Mouse (Mus musculus) hindbrain, embryonic 13.5 days (tissue): ENCODE data around the gene Cramp1l. TPM values are rescaled to one million over a fixed set of nuclear protein-coding genes. Genes with fewer than 3 reads are reported as not detected.

Source experiments
- polyA plus RNA-seq: library from polyadenylated mRNA; unstranded; fragments of >200 nt; fragmentation: Nextera tagmentation; extraction: Ambion mirVana; gene quantifications from 2 replicates; pipeline ENCODE4 v1.2.1, GENCODE M21; 2015

The Cramp1l gene
- polyA plus RNA-seq, 1 experiment from 2014 or later, result 6.3 TPM

Other genes with a start within 250 kb of the Cramp1l start
- not detected in 2 replicates for gene Meiob, start 211.5 kb downstream of the Cramp1l start, polyA plus RNA-seq
- gene Hagh, start 175.6 kb downstream of the Cramp1l start, polyA plus RNA-seq, result 49.7 and 51.7 TPM in 2 replicates
- gene Fahd1, start 165.4 kb downstream of the Cramp1l start, polyA plus RNA-seq, result 18.6 and 20.1 TPM in 2 replicates
- 0.17 and 0.25 TPM in 2 replicates for gene Igfals, start 149.8 kb downstream of the Cramp1l start, polyA plus RNA-seq
- 71.3 and 74.4 TPM in 2 replicates for gene Nubp2, start 129.4 kb downstream of the Cramp1l start, polyA plus RNA-seq
- gene Spsb3, start 129.1 kb downstream of the Cramp1l start, polyA plus RNA-seq, result 72.8 and 80.0 TPM in 2 replicates
- 31.4 and 31.8 TPM in 2 replicates for gene Eme2, start 120.7 kb downstream of the Cramp1l start, polyA plus RNA-seq
- gene Mrps34, start 120.7 kb downstream of the Cramp1l start, polyA plus RNA-seq, result 77.0 and 77.6 TPM in 2 replicates
- gene Nme3, start 119.3 kb downstream of the Cramp1l start, polyA plus RNA-seq, result 78.4 and 82.7 TPM in 2 replicates
- gene Mapk8ip3, start 78.8 kb downstream of the Cramp1l start, polyA plus RNA-seq, result 79.1 and 85.0 TPM in 2 replicates
- gene Jpt2, start 55.1 kb downstream of the Cramp1l start, polyA plus RNA-seq, result 104 and 116 TPM in 2 replicates
- 18.3 and 18.8 TPM in 2 replicates for gene Ift140, start 297 bp upstream of the Cramp1l start, polyA plus RNA-seq
- gene Tmem204, start 67.8 kb upstream of the Cramp1l start, polyA plus RNA-seq, result 10.8 and 11.5 TPM in 2 replicates
- 41.9 and 45.5 TPM in 2 replicates for gene Telo2, start 100.2 kb upstream of the Cramp1l start, polyA plus RNA-seq
- gene Ptx4, start 105.0 kb upstream of the Cramp1l start, polyA plus RNA-seq, result not detected in 2 replicates
- gene Clcn7, start 117.6 kb upstream of the Cramp1l start, polyA plus RNA-seq, result 24.9 and 30.4 TPM in 2 replicates
- gene Ccdc154, start 146.7 kb upstream of the Cramp1l start, polyA plus RNA-seq, result not detected in 2 replicates
- not detected in 2 replicates for gene Gm38655, start 159.7 kb upstream of the Cramp1l start, polyA plus RNA-seq
- 33.1 and 35.0 TPM in 2 replicates for gene BC003965, start 168.8 kb upstream of the Cramp1l start, polyA plus RNA-seq
- gene Unkl, start 172.6 kb upstream of the Cramp1l start, polyA plus RNA-seq, result 11.3 and 11.9 TPM in 2 replicates
- gene Gnptg, start 224.3 kb upstream of the Cramp1l start, polyA plus RNA-seq, result 91.6 and 94.0 TPM in 2 replicates
- gene Tsr3, start 224.4 kb upstream of the Cramp1l start, polyA plus RNA-seq, result 59.6 and 62.9 TPM in 2 replicates
- 6.4 and 6.5 TPM in 2 replicates for gene Baiap3, start 240.6 kb upstream of the Cramp1l start, polyA plus RNA-seq